Mouse (Mus musculus): ENCODE results near the gene Olfr605. TPM values are rescaled to one million over a fixed set of nuclear protein-coding genes. Genes with fewer than 3 reads are reported as not detected.
"Not testable (repeated sequence)": the region's sequence is repeated elsewhere in the genome, so short reads cannot be mapped to it uniquely, and the experiment has no call there.

Gene Olfr605
- not detected in 2 replicates for polyA plus RNA-seq (2014; fragmentation: Nextera tagmentation; extraction: Ambion mirVana)

GRCm38 (mm10) chr7:103445339-103445738 lies at the start of gene Olfr605:
Gene Olfr605 (minus strand): TSS chr7:103445439.
- no peak within 1 kb of the TSS for H3K27ac ChIP-seq (ENCODE audit: low read depth, low read length)
- no peak within 1 kb of the TSS for H3K4me3 ChIP-seq (ENCODE audit: low read depth, low read length)
- no peak within 1 kb of the TSS for H3K4me2 ChIP-seq (ENCODE audit: low read depth)
- no peaks in the 10 kb centered on the region for H3K9me3 ChIP-seq (ENCODE audit: control insufficient read depth, low read length)
- no peaks in the 10 kb centered on the region for H3K4me1 ChIP-seq (ENCODE audit: control insufficient read depth, insufficient read depth, low read length)
- DNase-seq (ENCODE audit: low spot score) (no peak), ATAC-seq (ENCODE audit: insufficient read depth, low FRiP score, low TSS enrichment) (no peak)
- H3K27me3 ChIP-seq (ENCODE audit: control insufficient read depth, insufficient read depth, low read length) = no peaks in the 10 kb centered on the region
- 93% methylated on average over 1 of the region's 1 CpGs for WGBS
- H3K9ac ChIP-seq (ENCODE audit: low read length) = no peak within 1 kb of the TSS
- no peaks in the 10 kb centered on the region for H3K36me3 ChIP-seq (ENCODE audit: control insufficient read depth, insufficient read depth, low read length)

GRCm38 (mm10) chr7:103477106-103477505 lies 31.9 kb upstream of the Olfr605 start:
- WGBS = 89% methylated on average over 9 of the region's 9 CpGs
- ATAC-seq (ENCODE audit: insufficient read depth, low FRiP score, low TSS enrichment) = not testable (repeated sequence)

GRCm38 (mm10) chr7:103469577-103469976 lies 24.3 kb upstream of the Olfr605 start, which contains the start of gene Olfr608:
Gene Olfr608 (plus strand): TSS chr7:103469877.
- no peak within 1 kb of the TSS for H3K4me2 ChIP-seq (ENCODE audit: low read depth)
- no peaks in the 10 kb centered on the region for H3K27me3 ChIP-seq (ENCODE audit: control insufficient read depth, insufficient read depth, low read length)
- no peak within 1 kb of the TSS for H3K4me3 ChIP-seq (ENCODE audit: low read depth, low read length)
- ATAC-seq (ENCODE audit: insufficient read depth, low FRiP score, low TSS enrichment) = no peak
- H3K27ac ChIP-seq (ENCODE audit: low read depth, low read length) = no peak within 1 kb of the TSS
- no peaks in the 10 kb centered on the region for H3K9me3 ChIP-seq (ENCODE audit: control insufficient read depth, low read length)
- H3K36me3 ChIP-seq (ENCODE audit: control insufficient read depth, insufficient read depth, low read length) = no peaks in the 10 kb centered on the region
- no peak for DNase-seq (ENCODE audit: low spot score)
- H3K9ac ChIP-seq (ENCODE audit: low read length) = no peak within 1 kb of the TSS
- no peaks in the 10 kb centered on the region for H3K4me1 ChIP-seq (ENCODE audit: control insufficient read depth, insufficient read depth, low read length)

More at GRCm38 (mm10) chr7:103477106-103477505, 31.9 kb upstream of the Olfr605 start:
- not testable (repeated sequence) for H3K4me2 ChIP-seq (ENCODE audit: low read depth); H3K4me3 ChIP-seq (ENCODE audit: low read depth, low read length); H3K9me3 ChIP-seq (ENCODE audit: control insufficient read depth, low read length); DNase-seq (ENCODE audit: low spot score); H3K27ac ChIP-seq (ENCODE audit: low read depth, low read length); H3K27me3 ChIP-seq (ENCODE audit: control insufficient read depth, insufficient read depth, low read length); H3K36me3 ChIP-seq (ENCODE audit: control insufficient read depth, insufficient read depth, low read length); H3K9ac ChIP-seq (ENCODE audit: low read length); H3K4me1 ChIP-seq (ENCODE audit: control insufficient read depth, insufficient read depth, low read length)

- Histone ChIP-seq H3K9me3 (ENCODE audit: control insufficient read depth, low read length) (no peaks in the 10 kb centered on the region), H3K4me2 (ENCODE audit: low read depth) (no peak overlapping the region), H3K36me3 (ENCODE audit: control insufficient read depth, insufficient read depth, low read length) (no peaks in the 10 kb centered on the region), H3K4me3 (ENCODE audit: low read depth, low read length) (no peak overlapping the region), H3K9ac (ENCODE audit: low read length) (no peak overlapping the region), H3K27me3 (ENCODE audit: control insufficient read depth, insufficient read depth, low read length) (no peaks in the 10 kb centered on the region), H3K4me1 (ENCODE audit: control insufficient read depth, insufficient read depth, low read length) (no peaks in the 10 kb centered on the region), H3K27ac (ENCODE audit: low read depth, low read length) (no peak overlapping the region)
- ATAC-seq (ENCODE audit: insufficient read depth, low FRiP score, low TSS enrichment) (no peak), DNase-seq (ENCODE audit: low spot score) (no peak)
- 90% methylated on average over 5 of the region's 5 CpGs for WGBS
These were observed 15.4 kb upstream of the Olfr605 start for GRCm38 (mm10) chr7:103460590-103460989.

- Histone ChIP-seq H3K4me3 (ENCODE audit: low read depth, low read length) (no peak within 1 kb of the TSS), H3K36me3 (ENCODE audit: control insufficient read depth, insufficient read depth, low read length) (no peaks in the 10 kb centered on the region), H3K4me2 (ENCODE audit: low read depth) (no peak within 1 kb of the TSS), H3K27ac (ENCODE audit: low read depth, low read length) (no peak within 1 kb of the TSS), H3K9ac (ENCODE audit: low read length) (no peak within 1 kb of the TSS), H3K9me3 (ENCODE audit: control insufficient read depth, low read length) (no peaks in the 10 kb centered on the region), H3K4me1 (ENCODE audit: control insufficient read depth, insufficient read depth, low read length) (no peaks in the 10 kb centered on the region), H3K27me3 (ENCODE audit: control insufficient read depth, insufficient read depth, low read length) (no peaks in the 10 kb centered on the region)
- ATAC-seq (ENCODE audit: insufficient read depth, low FRiP score, low TSS enrichment) = no peak
- no peak for DNase-seq (ENCODE audit: low spot score)
- 90% methylated on average over 2 of the region's 2 CpGs for WGBS
These were observed 3.5 kb upstream of the Olfr605 start, which contains the start of gene Olfr606 for GRCm38 (mm10) chr7:103448746-103449145. Gene Olfr606 (plus strand): TSS chr7:103449046.

GRCm38 (mm10) chr7:103414772-103415171 lies 30.5 kb downstream of the Olfr605 start, which contains the start of gene Usp17lc:
Gene Usp17lc (plus strand): TSS chr7:103415072.
- H3K9ac ChIP-seq (ENCODE audit: low read length); ATAC-seq (ENCODE audit: insufficient read depth, low FRiP score, low TSS enrichment); H3K9me3 ChIP-seq (ENCODE audit: control insufficient read depth, low read length); H3K4me1 ChIP-seq (ENCODE audit: control insufficient read depth, insufficient read depth, low read length); H3K27me3 ChIP-seq (ENCODE audit: control insufficient read depth, insufficient read depth, low read length); H3K36me3 ChIP-seq (ENCODE audit: control insufficient read depth, insufficient read depth, low read length); H3K27ac ChIP-seq (ENCODE audit: low read depth, low read length); H3K4me3 ChIP-seq (ENCODE audit: low read depth, low read length); DNase-seq (ENCODE audit: low spot score); H3K4me2 ChIP-seq (ENCODE audit: low read depth): not testable (repeated sequence)
- WGBS = 50% methylated on average over 1 of the region's 1 CpGs

GRCm38 (mm10) chr7:103406521-103407055 lies 38.7 kb downstream of the Olfr605 start:
- H3K27ac ChIP-seq (ENCODE audit: low read depth, low read length); H3K4me1 ChIP-seq (ENCODE audit: control insufficient read depth, insufficient read depth, low read length); ATAC-seq (ENCODE audit: insufficient read depth, low FRiP score, low TSS enrichment); H3K36me3 ChIP-seq (ENCODE audit: control insufficient read depth, insufficient read depth, low read length); H3K27me3 ChIP-seq (ENCODE audit: control insufficient read depth, insufficient read depth, low read length); H3K4me2 ChIP-seq (ENCODE audit: low read depth); H3K9ac ChIP-seq (ENCODE audit: low read length); H3K9me3 ChIP-seq (ENCODE audit: control insufficient read depth, low read length); DNase-seq (ENCODE audit: low spot score); H3K4me3 ChIP-seq (ENCODE audit: low read depth, low read length): not testable (repeated sequence)
- WGBS = 79% methylated on average over 3 of the region's 3 CpGs

- H3K9ac ChIP-seq (ENCODE audit: low read length) = no peak overlapping the region
- no peak overlapping the region for H3K4me3 ChIP-seq (ENCODE audit: low read depth, low read length)
- DNase-seq (ENCODE audit: low spot score) (no peak), ATAC-seq (ENCODE audit: insufficient read depth, low FRiP score, low TSS enrichment) (no peak)
- no peaks in the 10 kb centered on the region for H3K9me3 ChIP-seq (ENCODE audit: control insufficient read depth, low read length)
- 15% methylated on average over 1 of the region's 1 CpGs for WGBS
- H3K36me3 ChIP-seq (ENCODE audit: control insufficient read depth, insufficient read depth, low read length) = no peaks in the 10 kb centered on the region
- no peak overlapping the region for H3K4me2 ChIP-seq (ENCODE audit: low read depth)
- H3K27me3 ChIP-seq (ENCODE audit: control insufficient read depth, insufficient read depth, low read length) = no peaks in the 10 kb centered on the region
- H3K4me1 ChIP-seq (ENCODE audit: control insufficient read depth, insufficient read depth, low read length) = no peaks in the 10 kb centered on the region
- no peak overlapping the region for H3K27ac ChIP-seq (ENCODE audit: low read depth, low read length)
These were observed 46.3 kb downstream of the Olfr605 start for GRCm38 (mm10) chr7:103398981-103399380.

GRCm38 (mm10) chr7:103397758-103398157 lies 47.5 kb downstream of the Olfr605 start:
- Histone ChIP-seq H3K9me3 (ENCODE audit: control insufficient read depth, low read length) (no peaks in the 10 kb centered on the region), H3K4me3 (ENCODE audit: low read depth, low read length) (no peak overlapping the region), H3K36me3 (ENCODE audit: control insufficient read depth, insufficient read depth, low read length) (no peaks in the 10 kb centered on the region), H3K27ac (ENCODE audit: low read depth, low read length) (no peak overlapping the region), H3K27me3 (ENCODE audit: control insufficient read depth, insufficient read depth, low read length) (no peaks in the 10 kb centered on the region), H3K4me1 (ENCODE audit: control insufficient read depth, insufficient read depth, low read length) (no peaks in the 10 kb centered on the region), H3K4me2 (ENCODE audit: low read depth) (no peak overlapping the region), H3K9ac (ENCODE audit: low read length) (no peak overlapping the region)
- ATAC-seq (ENCODE audit: insufficient read depth, low FRiP score, low TSS enrichment) (no peak), DNase-seq (ENCODE audit: low spot score) (no peak)
